Mouse (Mus musculus) heart, adult 8-10 months (tissue): ENCODE results near the gene Ccdc8. TPM values are rescaled to one million over a fixed set of nuclear protein-coding genes. Genes with fewer than 3 reads are reported as not detected.
A peak's percentile ranks its signal among the peaks of the same experiment; 100 is the strongest.
"Not testable (repeated sequence)": the region's sequence is repeated elsewhere in the genome, so short reads cannot be mapped to it uniquely, and the experiment has no call there.

Experiments
- DNase-seq: peaks from one replicate; pipeline ENCODE4 v3.0.0; 2022; ENCODE audit warnings: low spot score
- total RNA-seq, 4 experiments: library from RNA; stranded (reverse); gene quantifications; 2 replicates each; pipeline ENCODE4 v1.2.4; 2022

Gene Ccdc8
- total RNA-seq: 1 to 10 TPM; 3.2 to 5.1 (median 4.5) TPM

GRCm38 (mm10) chr7:16992451-16992807, at the start of gene Ccdc8:
Gene Ccdc8 (plus strand): TSS chr7:16992708.
- DNase-seq: no peak

GRCm38 (mm10) chr7:16942861-16943260, 49.6 kb upstream of the Ccdc8 start:
- no peak for DNase-seq

GRCm38 (mm10) chr7:16944061-16944807, 48.3 kb upstream of the Ccdc8 start, which contains the start of gene Pnmal2:
Gene Pnmal2 (plus strand): TSS chr7:16944682.
- no peak for DNase-seq

GRCm38 (mm10) chr7:16944808-16945315, 47.6 kb upstream of the Ccdc8 start:
- DNase-seq: no peak

GRCm38 (mm10) chr7:16945419-16945818, 47.1 kb upstream of the Ccdc8 start:
- no peak for DNase-seq

- DNase-seq: no peak
These were observed 45.8 kb upstream of the Ccdc8 start for GRCm38 (mm10) chr7:16946441-16947348.

GRCm38 (mm10) chr7:16947349-16947895, 45.1 kb upstream of the Ccdc8 start:
- DNase-seq: no peak

- no peak for DNase-seq
These were observed 44.5 kb upstream of the Ccdc8 start for GRCm38 (mm10) chr7:16947959-16948361.

- DNase-seq: no peak
These were observed 43.5 kb upstream of the Ccdc8 start for GRCm38 (mm10) chr7:16948923-16949458.

GRCm38 (mm10) chr7:16949908-16950841, 42.3 kb upstream of the Ccdc8 start:
- DNase-seq: peak; percentile 60

GRCm38 (mm10) chr7:16950861-16951635, 41.5 kb upstream of the Ccdc8 start:
- DNase-seq: peak; percentile 80

- DNase-seq: not testable (repeated sequence)
These were observed 38.7 kb upstream of the Ccdc8 start for GRCm38 (mm10) chr7:16953776-16954175.

GRCm38 (mm10) chr7:16955712-16956111, 36.8 kb upstream of the Ccdc8 start:
- no peak for DNase-seq

GRCm38 (mm10) chr7:16956410-16957265, 35.9 kb upstream of the Ccdc8 start:
- no peak for DNase-seq

GRCm38 (mm10) chr7:16959539-16960187, 32.8 kb upstream of the Ccdc8 start, which contains the start of gene Pnmal1:
Gene Pnmal1 (plus strand): TSS chr7:16959679.
- DNase-seq: no peak

- no peak for DNase-seq
These were observed 30.8 kb upstream of the Ccdc8 start for GRCm38 (mm10) chr7:16961678-16962077.

- DNase-seq: no peak
These were observed 24.1 kb upstream of the Ccdc8 start for GRCm38 (mm10) chr7:16968414-16968813.

GRCm38 (mm10) chr7:16971160-16971559, 21.3 kb upstream of the Ccdc8 start:
- no peak for DNase-seq
